Mouse (Mus musculus) thymus, postnatal 14 days (tissue): ENCODE data around the gene Ipo9.
A peak's percentile ranks its signal among the peaks of the same experiment; 100 is the strongest.

Experiments
- DNase-seq: peaks from one replicate; pipeline ENCODE4 v3.0.0; 2021

Ipo9 gene

GRCm38 (mm10) chr1:135429901-135430668 is at the start of gene Ipo9:
TSS of gene Ipo9 (minus strand) at chr1:135430499.
- peak; percentile 92 for DNase-seq

- no peak for DNase-seq
Observed at GRCm38 (mm10) chr1:135475571-135475895, 45.2 kb upstream of the Ipo9 start.

GRCm38 (mm10) chr1:135474861-135475570 is 44.7 kb upstream of the Ipo9 start:
- DNase-seq: no peak

- DNase-seq: no peak
Observed at GRCm38 (mm10) chr1:135472536-135472935, 42.2 kb upstream of the Ipo9 start.

DNA sequence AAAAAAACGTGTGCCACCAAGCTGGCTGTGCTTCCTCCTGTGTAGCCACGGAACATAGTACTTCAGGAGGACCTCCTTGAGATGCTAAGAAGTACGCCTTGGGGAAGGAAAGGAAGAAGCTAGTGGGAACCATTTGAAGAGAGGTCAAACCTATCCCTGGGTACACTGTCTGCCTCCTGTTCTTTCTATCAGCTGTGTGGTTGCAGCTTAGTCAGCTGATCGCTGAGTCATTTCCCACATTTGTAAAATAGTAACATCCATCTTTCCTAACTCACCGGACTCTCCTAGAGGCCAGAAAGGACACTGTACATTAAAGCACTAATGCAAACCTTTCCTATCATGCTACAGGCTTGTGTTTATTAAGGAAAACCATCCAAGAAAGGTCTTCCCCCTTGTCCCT is 41.4 kb upstream of the Ipo9 start:
- DNase-seq: no peak

DNA sequence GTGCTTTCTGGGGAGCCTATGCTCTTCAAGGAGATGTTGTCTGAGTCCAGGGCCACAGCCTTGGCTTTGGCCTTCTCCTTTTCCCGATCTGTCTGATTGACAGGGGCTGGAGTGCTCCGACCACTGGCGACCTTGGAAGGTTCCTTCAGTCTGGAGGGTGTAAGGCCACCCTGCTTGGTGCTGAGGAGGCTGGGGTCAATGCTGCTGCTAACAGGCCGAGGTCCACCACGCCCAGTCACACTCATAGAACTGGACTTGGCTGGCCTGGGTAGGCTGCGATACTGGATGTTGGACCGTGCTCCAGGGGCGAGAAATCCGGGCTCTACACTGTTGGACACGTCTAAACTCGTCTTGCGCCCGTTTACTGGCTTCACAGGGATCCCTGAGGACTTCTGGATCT is 40.2 kb upstream of the Ipo9 start:
- no peak for DNase-seq

DNA sequence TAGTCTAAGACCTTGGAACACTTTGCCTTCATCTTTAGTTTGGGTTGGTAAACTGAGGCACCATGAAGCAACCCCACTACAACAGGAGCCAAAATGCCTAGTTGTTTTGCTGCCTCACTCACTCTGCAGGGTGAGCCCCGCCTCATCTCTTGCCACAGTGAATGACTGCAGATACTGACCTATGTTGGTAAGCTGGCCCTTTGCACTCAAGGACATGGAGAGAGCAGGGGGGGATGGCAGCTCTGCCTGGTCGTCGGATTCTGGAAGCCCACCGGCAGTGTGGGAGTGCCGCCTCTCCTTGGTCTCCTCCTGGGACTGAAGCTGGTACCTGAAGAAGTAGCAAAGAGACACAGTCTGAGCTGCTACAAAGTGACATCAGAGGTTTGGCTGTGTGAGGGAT is 37.2 kb upstream of the Ipo9 start:
- DNase-seq: no peak

DNA sequence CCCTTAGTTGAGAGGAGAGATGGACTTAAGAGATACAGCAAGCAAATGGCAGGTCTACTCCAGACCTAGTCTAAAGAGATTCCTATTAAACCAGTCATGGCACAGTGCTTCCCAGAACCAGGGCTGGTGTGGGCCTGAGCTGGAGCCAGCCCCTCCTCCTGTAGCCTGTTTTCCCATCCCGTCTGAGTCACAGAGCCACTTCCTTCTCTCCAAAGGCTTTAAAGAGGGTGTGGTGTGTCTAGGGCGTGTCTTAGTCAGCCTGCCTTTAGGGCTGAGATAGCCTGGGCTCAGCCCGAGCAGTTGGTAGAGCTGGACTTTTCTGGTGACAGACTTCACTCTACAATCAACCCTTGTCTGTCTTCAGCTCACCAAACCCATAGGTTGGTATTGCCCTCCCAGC is 36.6 kb upstream of the Ipo9 start:
- DNase-seq: no peak

GRCm38 (mm10) chr1:135465734-135466133 is 35.4 kb upstream of the Ipo9 start:
- DNase-seq: no peak

DNA sequence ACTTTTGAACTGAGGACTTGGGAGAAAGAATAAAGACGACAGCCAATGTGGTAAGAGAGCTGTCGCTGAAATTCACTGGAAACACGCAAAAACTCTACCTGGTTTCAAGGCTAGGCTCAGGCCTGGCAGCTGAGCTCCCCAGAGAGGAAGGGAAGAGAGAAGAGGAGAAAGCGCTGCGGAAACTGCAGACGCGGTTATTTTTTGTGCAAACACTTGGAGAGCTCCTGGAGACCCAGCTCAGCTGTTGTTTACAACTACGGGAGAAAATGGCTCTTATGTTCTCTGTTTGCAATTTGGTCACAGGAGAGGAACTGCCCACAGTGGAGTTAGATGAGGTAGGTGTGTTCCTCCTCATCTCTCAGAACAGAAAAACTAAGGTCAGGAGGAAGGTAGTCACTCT is 32.4 kb upstream of the Ipo9 start:
- DNase-seq: no peak

- DNase-seq: no peak
Observed at GRCm38 (mm10) chr1:135462304-135462703, 32.0 kb upstream of the Ipo9 start.

DNA sequence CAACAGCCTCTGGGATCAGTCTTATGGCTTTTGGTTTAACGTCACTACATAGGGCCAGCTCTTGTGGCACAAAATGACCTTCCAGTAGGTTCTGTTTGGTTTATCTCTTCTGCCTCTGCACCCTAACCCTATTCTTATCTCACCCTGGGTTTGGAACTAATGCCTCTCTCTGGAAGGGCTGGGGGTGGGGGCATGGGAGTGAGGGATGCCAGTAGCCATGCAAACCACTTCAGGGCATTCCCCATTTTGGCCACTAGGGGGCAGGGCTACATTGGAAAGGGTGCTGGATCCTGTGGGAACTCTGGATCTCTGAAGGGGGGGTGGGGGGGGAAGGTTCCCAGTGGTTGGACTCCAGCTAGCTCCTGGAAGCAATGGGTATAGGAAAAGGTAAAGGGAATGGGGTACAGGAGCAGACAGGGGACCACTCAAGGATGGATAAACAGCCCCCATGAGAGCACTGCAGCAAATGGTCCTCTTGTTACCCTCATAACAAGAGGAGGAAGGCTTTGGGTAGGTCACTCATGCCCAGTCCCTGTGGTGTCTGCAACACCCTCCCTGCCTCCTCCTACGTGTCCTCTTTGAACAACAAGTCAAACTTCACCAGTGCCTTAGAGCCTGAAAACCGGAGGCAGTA is 30.9 kb upstream of the Ipo9 start:
- peak; percentile 35 for DNase-seq

GRCm38 (mm10) chr1:135460521-135460920 is 30.2 kb upstream of the Ipo9 start:
- no peak for DNase-seq

GRCm38 (mm10) chr1:135457860-135458259 is 27.6 kb upstream of the Ipo9 start:
- no peak for DNase-seq

DNA sequence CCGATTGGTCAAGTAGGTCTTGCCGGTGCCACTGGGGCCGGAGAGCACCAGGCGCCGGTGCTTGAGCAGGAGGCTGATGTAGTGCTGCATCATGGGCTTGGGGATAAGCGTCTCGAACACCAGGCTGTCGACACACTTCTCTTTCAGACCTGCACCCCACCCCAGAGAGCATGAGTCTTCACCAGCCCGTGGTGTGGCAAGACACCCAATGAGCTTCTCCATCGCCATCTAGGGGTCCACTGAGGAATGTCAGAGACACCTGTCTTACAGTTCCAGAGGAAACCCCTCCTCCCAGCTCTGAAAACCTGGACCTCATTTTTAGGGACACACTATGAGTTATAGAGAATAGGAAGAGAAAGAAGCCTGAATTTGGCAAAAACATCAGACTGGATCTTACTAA is 22.0 kb upstream of the Ipo9 start:
- peak; percentile 57 for DNase-seq

- no peak for DNase-seq
Observed at GRCm38 (mm10) chr1:135451419-135451818, 21.1 kb upstream of the Ipo9 start.

- no peak for DNase-seq
Observed at GRCm38 (mm10) chr1:135449876-135450275, 19.6 kb upstream of the Ipo9 start.

GRCm38 (mm10) chr1:135448940-135449339 is 18.6 kb upstream of the Ipo9 start:
- DNase-seq: no peak

GRCm38 (mm10) chr1:135443506-135443905 is 13.2 kb upstream of the Ipo9 start:
- no peak for DNase-seq

DNA sequence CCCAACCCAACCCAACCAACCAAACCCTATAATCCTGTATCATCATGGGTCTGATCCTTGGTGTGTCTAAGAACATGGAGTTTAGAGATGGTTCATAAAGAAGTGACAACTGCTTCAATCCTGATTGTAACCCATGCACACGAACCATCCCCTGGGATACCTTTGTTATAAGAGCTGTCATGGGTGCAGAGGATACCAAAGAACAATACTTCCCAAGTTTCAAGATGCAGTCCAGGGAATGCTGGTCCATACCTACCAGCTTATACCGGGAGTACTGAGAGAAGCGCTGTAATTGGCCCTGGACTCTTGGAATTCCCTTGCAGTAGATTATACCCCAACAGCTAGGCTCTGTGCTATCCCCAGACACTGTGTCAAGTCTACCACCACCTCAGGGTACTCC is 11.6 kb upstream of the Ipo9 start:
- no peak for DNase-seq

DNA sequence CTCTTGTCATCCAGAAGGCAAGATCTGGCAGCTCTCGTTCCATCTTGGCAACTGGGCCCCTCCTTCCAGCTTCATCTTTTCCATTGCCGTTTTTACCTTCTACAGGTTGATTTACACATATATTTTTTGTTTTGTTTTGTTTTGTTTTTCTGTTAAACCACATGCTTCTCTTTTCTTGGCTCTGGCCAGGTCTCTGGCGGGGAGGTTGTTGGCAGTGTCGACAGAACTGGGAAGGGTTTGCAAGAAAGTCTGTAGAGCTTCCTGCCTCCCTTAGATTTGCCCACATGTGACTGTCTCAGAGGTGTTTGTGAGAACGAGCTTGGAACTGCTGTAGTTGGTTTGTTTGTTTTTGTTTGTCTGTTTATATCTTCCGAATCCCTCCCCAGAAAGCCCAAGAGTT is 10.7 kb upstream of the Ipo9 start:
- DNase-seq: no peak

DNA sequence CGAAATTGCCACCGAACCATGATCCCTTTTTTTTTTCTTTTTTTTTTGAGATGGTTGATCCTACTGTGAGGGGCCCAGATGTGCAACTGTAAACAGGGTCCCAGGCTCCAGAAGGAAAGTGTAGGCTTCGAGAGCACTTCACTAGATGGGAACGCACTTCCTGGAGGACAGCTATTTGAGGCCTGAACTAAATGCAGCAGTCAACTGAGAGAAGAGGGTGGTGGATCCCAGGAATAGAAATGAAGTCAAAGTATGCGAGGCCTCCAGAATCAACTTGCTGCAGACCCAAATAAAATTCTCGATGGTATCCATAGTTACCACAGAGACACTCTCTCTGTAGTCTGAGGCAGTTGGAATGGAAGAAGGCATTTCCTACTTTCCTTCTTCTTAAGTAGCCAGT is 8.5 kb upstream of the Ipo9 start:
- DNase-seq: no peak

GRCm38 (mm10) chr1:135435823-135436222 is 5.5 kb upstream of the Ipo9 start:
- no peak for DNase-seq

GRCm38 (mm10) chr1:135430669-135431017 is 344 bp upstream of the Ipo9 start:
- no peak for DNase-seq
